Mouse (Mus musculus) E14TG2a.4 (cell line): Measurements from ENCODE around the gene Npc1l1.
A peak's percentile ranks its signal among the peaks of the same experiment; 100 is the strongest.

ENCODE experiments used
- CTCF ChIP-seq: conservative IDR thresholded peaks from 2 replicates; pipeline ENCODE4 v1.5.1; 2014; ENCODE audit warnings: low read length
- NANOG ChIP-seq: IDR thresholded peaks from 2 replicates; pipeline ENCODE4 v1.6.1; 2014; ENCODE audit warnings: borderline replicate concordance, low read length, mixed read lengths
- POU5F1 ChIP-seq: IDR thresholded peaks from 2 replicates; pipeline ENCODE4 v1.6.1; 2014; ENCODE audit warnings: low read length, borderline replicate concordance

GRCm38 (mm10) chr11:6222187-6222586, 7.8 kb downstream of the Npc1l1 start:
- peak; percentile 11; the same call in 1 of the 2 replicates for TF ChIP-seq CTCF
- no peak for TF ChIP-seq NANOG
- TF ChIP-seq POU5F1 = no peak
